Mouse (Mus musculus) kidney, embryonic 15.5 days (tissue): ENCODE data around the gene Pde11a. TPM values are rescaled to one million over a fixed set of nuclear protein-coding genes. Genes with fewer than 3 reads are reported as not detected.
"Not testable (repeated sequence)": the region's sequence is repeated elsewhere in the genome, so short reads cannot be mapped to it uniquely, and the experiment has no call there.

ENCODE experiments used
- ATAC-seq: fragments of 200-750 bp; cut with Nextera tagmentation; replicated peaks from 2 replicates; pipeline ENCODE4 v1.8.0; 2017; ENCODE audit warnings: moderate TSS enrichment; ENCODE audit not compliant: low FRiP score
- H3K27ac ChIP-seq: fragments of 300-500 bp; sonication (generic); 2 replicates; pipeline ENCODE4 v1.5.1; 2015; ENCODE audit warnings: mild to moderate bottlenecking, inconsistent platforms
- H3K27me3 ChIP-seq: fragments of 300-500 bp; sonication (generic); 2 replicates; pipeline ENCODE4 v1.6.1; 2015; ENCODE audit warnings: inconsistent platforms
- H3K36me3 ChIP-seq: fragments of 300-500 bp; sonication (generic); 2 replicates; pipeline ENCODE4 v1.6.1; 2015; ENCODE audit warnings: inconsistent platforms
- H3K4me1 ChIP-seq: fragments of 300-500 bp; sonication (generic); 2 replicates; pipeline ENCODE4 v1.6.1; 2015; ENCODE audit warnings: inconsistent platforms
- H3K4me2 ChIP-seq: fragments of 300-500 bp; sonication (generic); 2 replicates; pipeline ENCODE4 v1.6.1; 2015; ENCODE audit warnings: moderate library complexity, mild to moderate bottlenecking, inconsistent platforms
- H3K4me3 ChIP-seq: fragments of 300-500 bp; sonication (generic); replicated peaks from 2 replicates; pipeline ENCODE4 v1.5.1; 2015; ENCODE audit warnings: mild to moderate bottlenecking, inconsistent platforms
- H3K9ac ChIP-seq: fragments of 300-500 bp; sonication (generic); 2 replicates; pipeline ENCODE4 v1.6.1; 2015; ENCODE audit warnings: mild to moderate bottlenecking, inconsistent platforms
- H3K9me3 ChIP-seq: fragments of 300-500 bp; sonication (generic); replicated peaks from 2 replicates; pipeline ENCODE4 v1.6.1; 2016; ENCODE audit warnings: inconsistent platforms
- WGBS: fragments of 180-500 bp; shearing (Covaris S2); methylation state at CpG from one replicate; pipeline ENCODE4 v1.1.7; 2015; ENCODE audit warnings: mixed read lengths; 5-methylcytosine and 5-hydroxymethylcytosine counted together
- polyA plus RNA-seq: library from polyadenylated mRNA; unstranded; fragments of >200 nt; fragmentation: Nextera tagmentation; extraction: Ambion mirVana; gene quantifications from 2 replicates; pipeline ENCODE4 v1.2.1, GENCODE M21; 2015

Pde11a gene
- polyA plus RNA-seq, 1 experiment from 2014 or later = 1.9 TPM

- WGBS = 36% methylated on average over 6 of the region's 6 CpGs
- Histone ChIP-seq H3K4me3 (no peak overlapping the region), H3K27ac (0 out of 2 replicates have a peak overlapping the region, but pooled peaks have one; percentile 18), H3K36me3 (no peaks in the 10 kb centered on the region), H3K9ac (no peak overlapping the region), H3K4me2 (no peak overlapping the region), H3K4me1 (peaks cover 31% of the 10 kb centered on the region), H3K27me3 (no peaks in the 10 kb centered on the region), H3K9me3 (no peaks in the 10 kb centered on the region)
- no peak for ATAC-seq
Observed at GRCm38 (mm10) chr2:75991581-75992205, 346.9 kb downstream of the Pde11a start.

GRCm38 (mm10) chr2:75990885-75991539, 347.6 kb downstream of the Pde11a start:
- Histone ChIP-seq H3K4me1 (peaks cover 31% of the 10 kb centered on the region), H3K36me3 (no peaks in the 10 kb centered on the region), H3K4me3 (no peak overlapping the region), H3K27ac (no peak overlapping the region), H3K27me3 (no peaks in the 10 kb centered on the region), H3K9ac (no peak overlapping the region), H3K4me2 (no peak overlapping the region), H3K9me3 (no peaks in the 10 kb centered on the region)
- 56% methylated on average over 13 of the region's 13 CpGs for WGBS
- no peak for ATAC-seq

GRCm38 (mm10) chr2:75989694-75990093, 348.9 kb downstream of the Pde11a start:
- H3K4me1 ChIP-seq = peaks cover 38% of the 10 kb centered on the region
- 64% methylated on average over 4 of the region's 4 CpGs for WGBS
- H3K4me3 ChIP-seq = no peak overlapping the region
- H3K27me3 ChIP-seq = no peaks in the 10 kb centered on the region
- no peak overlapping the region for H3K9ac ChIP-seq
- H3K36me3 ChIP-seq = no peaks in the 10 kb centered on the region
- no peaks in the 10 kb centered on the region for H3K9me3 ChIP-seq
- H3K4me2 ChIP-seq = no peak overlapping the region
- no peak overlapping the region for H3K27ac ChIP-seq
- ATAC-seq = no peak

DNA sequence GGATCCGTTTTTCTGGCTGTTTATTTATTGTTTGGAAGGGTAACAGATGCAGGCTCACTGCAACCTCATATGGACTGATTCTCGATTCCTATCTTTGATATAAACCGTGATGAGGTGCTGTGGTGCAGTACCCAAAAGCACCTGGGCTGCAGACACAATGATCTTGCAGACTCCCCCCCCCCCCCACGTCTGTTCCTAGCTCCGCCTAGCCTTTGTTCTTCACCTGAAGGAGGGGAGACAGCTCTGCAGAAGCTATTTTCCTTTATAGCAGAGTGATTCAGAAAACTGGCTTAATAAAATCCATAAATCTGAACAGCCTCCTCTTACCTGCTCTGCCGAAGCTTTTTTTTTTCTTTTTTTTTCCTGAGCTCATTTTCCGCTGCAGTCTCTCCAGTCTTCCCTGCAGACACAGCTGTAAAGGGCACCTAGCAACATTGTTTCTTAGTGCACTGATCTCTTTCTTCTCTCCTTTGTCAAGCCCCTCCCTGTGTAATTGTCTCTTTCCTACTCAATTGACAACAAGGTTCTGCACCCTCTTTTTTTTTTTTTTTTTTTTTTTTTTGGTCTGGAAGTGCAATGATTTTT, 349.7 kb downstream of the Pde11a start:
- Histone ChIP-seq H3K27ac (no peak overlapping the region), H3K4me2 (peak overlapping the region; percentile 35)

DNA sequence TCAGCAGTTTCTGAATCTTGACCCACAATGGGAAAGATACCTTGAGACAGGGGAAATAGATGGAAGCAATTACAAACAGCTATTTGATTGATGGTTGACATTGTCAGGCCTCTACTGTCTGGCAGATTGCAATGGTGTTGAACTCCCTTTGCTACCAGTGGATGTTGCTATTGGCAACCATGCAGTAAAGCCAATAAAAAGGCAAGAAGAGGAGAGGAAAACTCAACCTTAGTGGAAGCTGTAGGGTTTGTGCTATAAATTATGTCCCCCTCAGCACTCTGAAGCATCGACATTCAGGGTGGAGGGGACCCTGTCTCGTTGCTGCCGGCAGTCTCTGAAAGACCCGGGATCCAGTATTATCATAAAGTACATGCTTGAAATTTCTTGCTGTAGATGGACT, 350.2 kb downstream of the Pde11a start:
- Histone ChIP-seq H3K27me3 (no peaks in the 10 kb centered on the region), H3K27ac (0 out of 2 replicates have a peak overlapping the region, but pooled peaks have one; percentile 9), H3K4me2 (peak overlapping the region; percentile 35), H3K4me1 (peaks cover 38% of the 10 kb centered on the region), H3K4me3 (no peak overlapping the region), H3K9me3 (no peaks in the 10 kb centered on the region), H3K9ac (no peak overlapping the region), H3K36me3 (no peaks in the 10 kb centered on the region)
- 17% methylated on average over 4 of the region's 4 CpGs for WGBS
- ATAC-seq = no peak

More for the DNA sequence above, 349.7 kb downstream of the Pde11a start:
- Histone ChIP-seq H3K9ac (no peak overlapping the region), H3K27me3 (no peaks in the 10 kb centered on the region), H3K4me3 (no peak overlapping the region), H3K4me1 (peaks cover 38% of the 10 kb centered on the region), H3K9me3 (no peaks in the 10 kb centered on the region), H3K36me3 (no peaks in the 10 kb centered on the region)
- no peak for ATAC-seq
- WGBS = 21% methylated on average over 7 of the region's 7 CpGs

DNA sequence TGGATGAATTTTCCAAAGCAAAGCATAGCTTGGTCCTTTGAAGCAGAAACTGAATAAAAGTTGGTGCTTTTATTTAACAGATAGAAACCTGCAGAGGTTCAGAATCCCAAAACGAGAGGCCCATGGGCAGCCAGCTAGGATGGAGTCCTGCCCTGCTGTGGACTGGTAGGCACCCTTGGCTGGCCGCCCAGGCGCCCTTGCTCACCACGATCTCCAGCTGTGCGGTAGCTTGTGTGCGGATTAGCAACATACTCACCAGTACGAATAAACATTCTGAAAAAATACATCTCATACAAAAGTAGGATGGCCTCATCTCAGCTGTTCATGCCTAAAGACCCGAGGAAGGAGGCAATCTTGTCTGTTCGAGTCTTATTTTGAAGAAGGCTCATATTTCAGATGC, 350.8 kb downstream of the Pde11a start:
- Histone ChIP-seq H3K4me1 (peaks cover 38% of the 10 kb centered on the region), H3K4me3 (no peak overlapping the region), H3K27me3 (no peaks in the 10 kb centered on the region), H3K9me3 (no peaks in the 10 kb centered on the region), H3K36me3 (no peaks in the 10 kb centered on the region), H3K27ac (0 out of 2 replicates have a peak overlapping the region, but pooled peaks have one; percentile 9), H3K4me2 (no peak overlapping the region), H3K9ac (no peak overlapping the region)
- no peak for ATAC-seq
- WGBS = 64% methylated on average over 9 of the region's 9 CpGs

GRCm38 (mm10) chr2:75985124-75985523, 353.4 kb downstream of the Pde11a start:
- no peak overlapping the region for H3K9ac ChIP-seq
- no peaks in the 10 kb centered on the region for H3K27me3 ChIP-seq
- H3K27ac ChIP-seq = no peak overlapping the region
- WGBS = 3% methylated on average over 2 of the region's 2 CpGs
- no peak overlapping the region for H3K4me2 ChIP-seq
- ATAC-seq = peak; percentile 68
- no peaks in the 10 kb centered on the region for H3K36me3 ChIP-seq
- H3K9me3 ChIP-seq = no peaks in the 10 kb centered on the region
- no peak overlapping the region for H3K4me3 ChIP-seq
- peaks cover 22% of the 10 kb centered on the region for H3K4me1 ChIP-seq

- Histone ChIP-seq H3K9ac (no peak overlapping the region), H3K36me3 (no peaks in the 10 kb centered on the region), H3K9me3 (no peaks in the 10 kb centered on the region), H3K27ac (no peak overlapping the region), H3K4me3 (no peak overlapping the region), H3K27me3 (no peaks in the 10 kb centered on the region), H3K4me2 (no peak overlapping the region), H3K4me1 (peaks cover 19% of the 10 kb centered on the region)
- no peak for ATAC-seq
- WGBS = 80% methylated on average over 3 of the region's 3 CpGs
Observed at GRCm38 (mm10) chr2:75983847-75984246, 354.7 kb downstream of the Pde11a start.

- Histone ChIP-seq H3K9ac (no peak overlapping the region), H3K4me2 (no peak overlapping the region), H3K4me3 (no peak overlapping the region), H3K4me1 (peaks cover 12% of the 10 kb centered on the region), H3K36me3 (no peaks in the 10 kb centered on the region), H3K27me3 (no peaks in the 10 kb centered on the region), H3K27ac (no peak overlapping the region), H3K9me3 (no peaks in the 10 kb centered on the region)
- ATAC-seq = no peak
- WGBS = 96% methylated on average over 3 of the region's 3 CpGs
Observed at GRCm38 (mm10) chr2:75983091-75983490, 355.5 kb downstream of the Pde11a start.

- no peak for ATAC-seq
- no peak overlapping the region for H3K27ac ChIP-seq
- H3K4me1 ChIP-seq = peaks cover 7% of the 10 kb centered on the region
- no peak overlapping the region for H3K4me2 ChIP-seq
- no peak overlapping the region for H3K4me3 ChIP-seq
- no peaks in the 10 kb centered on the region for H3K36me3 ChIP-seq
- H3K9ac ChIP-seq = no peak overlapping the region
- 98% methylated on average over 4 of the region's 4 CpGs for WGBS
- H3K9me3 ChIP-seq = no peaks in the 10 kb centered on the region
- no peaks in the 10 kb centered on the region for H3K27me3 ChIP-seq
Observed at GRCm38 (mm10) chr2:75982626-75983025, 355.9 kb downstream of the Pde11a start.

DNA sequence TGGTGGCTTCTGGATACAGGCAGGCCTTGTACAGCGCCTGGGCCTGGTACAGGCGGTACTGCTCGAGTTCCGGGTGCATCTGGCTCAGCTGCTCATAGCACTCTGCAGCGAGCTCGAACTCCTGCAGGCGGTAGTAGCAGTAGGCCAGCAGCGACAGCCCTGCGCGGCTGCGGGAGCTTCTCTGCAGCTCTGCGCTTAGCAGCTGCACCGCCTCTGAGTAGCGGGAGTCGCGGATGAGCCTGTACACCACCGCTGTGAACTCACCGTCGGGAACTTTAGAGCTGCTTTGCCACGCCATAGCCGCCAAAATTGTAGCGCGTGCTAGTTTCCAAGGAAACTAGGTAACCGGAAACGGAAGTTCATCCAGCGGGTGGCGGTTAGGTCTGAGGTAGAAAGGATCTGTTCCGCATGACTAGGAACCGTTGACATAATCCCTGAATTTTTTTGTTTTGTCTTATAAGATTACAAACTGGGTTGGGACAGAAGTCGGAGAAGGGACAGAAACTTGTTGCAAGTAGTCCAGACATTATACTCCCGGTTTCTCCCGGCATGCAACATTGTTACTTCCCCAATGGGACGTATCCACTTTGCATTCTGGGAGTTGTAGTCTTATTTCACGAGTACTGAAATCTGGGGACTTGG, 357.0 kb downstream of the Pde11a start, which contains the start of gene Ttc30a1:
TSS of gene Ttc30a1 (minus strand) at position 528 of the 642 bp plus-strand sequence.
- not testable (repeated sequence) for H3K9me3 ChIP-seq, H3K4me1 ChIP-seq, H3K36me3 ChIP-seq, H3K27me3 ChIP-seq
- Histone ChIP-seq H3K27ac (peak within 1 kb of the TSS; percentile 63; the same call in 1 of the 2 replicates), H3K4me3 (peak within 1 kb of the TSS; percentile 53), H3K4me2 (peak within 1 kb of the TSS; percentile 78), H3K9ac (peak within 1 kb of the TSS; percentile 36; the same call in 1 of the 2 replicates)
- 4% methylated on average over 31 of the region's 34 CpGs for WGBS
- ATAC-seq = peak; percentile 60

DNA sequence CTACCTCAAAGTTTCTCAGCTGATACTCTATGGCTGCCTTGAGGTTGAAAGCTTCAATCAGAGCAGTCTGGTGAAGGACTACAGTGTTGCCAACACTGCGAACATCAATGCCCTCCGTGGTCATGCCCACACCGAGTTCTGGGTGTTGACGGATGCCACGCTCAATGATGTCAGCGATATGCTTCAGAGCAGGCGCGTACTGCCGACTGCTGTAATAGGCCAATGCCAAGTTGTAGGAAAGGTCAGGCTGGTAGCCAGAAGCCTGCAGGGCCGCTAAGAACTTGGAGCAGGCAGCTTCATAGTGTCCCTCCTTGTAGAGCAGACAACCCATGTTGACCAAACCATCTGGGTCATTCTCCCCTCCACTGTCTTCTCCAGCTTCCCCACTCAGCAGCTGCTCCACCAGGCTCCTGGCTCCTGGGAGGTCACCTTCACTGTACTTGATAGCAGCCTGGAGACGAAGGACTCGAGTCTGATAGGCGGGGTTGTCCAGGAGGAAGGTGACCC, 357.6 kb downstream of the Pde11a start:
- not testable (repeated sequence) for H3K36me3 ChIP-seq, H3K9me3 ChIP-seq, H3K27me3 ChIP-seq, H3K9ac ChIP-seq, H3K27ac ChIP-seq, H3K4me1 ChIP-seq, ATAC-seq
- Histone ChIP-seq H3K4me3 (peak overlapping the region; percentile 53), H3K4me2 (peak overlapping the region; percentile 78)
- 94% methylated on average over 13 of the region's 13 CpGs for WGBS
